In genomic region chr9:50660431-50660830, GRCm38 (mm10) we compare ENCODE assay signal across 8 mouse cellular contexts. TPM values are rescaled to one million over a fixed set of nuclear protein-coding genes. Genes with fewer than 3 reads are reported as not detected.
DNase-seq lines count a peak whose midpoint lies in the region; ATAC-seq and TF ChIP-seq lines count a peak whose summit lies in the region.

No protein-coding gene starts in this region.

- H3K4me1 ChIP-seq in forebrain, embryonic 16.5 days (replicated peaks; ENCODE audit: control insufficient read depth, insufficient read depth, low read length), result peaks cover 17% of the 10 kb centered on the region
- peaks cover 28% of the 10 kb centered on the region for H3K4me1 ChIP-seq in hindbrain, embryonic 15.5 days (replicated peaks)
- H3K4me1 ChIP-seq in liver, embryonic 11.5 days (replicated peaks; ENCODE audit: control insufficient read depth, insufficient read depth, low read length), result peaks cover 9% of the 10 kb centered on the region; the same call in 1 of the 2 replicates

- H3K4me2 ChIP-seq in forebrain, embryonic 16.5 days (ENCODE audit: low read length), result peak overlapping the region; percentile 87
- H3K4me2 ChIP-seq in hindbrain, embryonic 15.5 days, result peak overlapping the region; percentile 88
- peak overlapping the region; percentile 67 for H3K4me2 ChIP-seq in liver, embryonic 11.5 days

- no peak for DNase-seq in layer of hippocampus, adult 2 months (ENCODE audit: low spot score in 2 of 2)
- no peak for DNase-seq in layer of hippocampus, postnatal 25 days (ENCODE audit: extremely low spot score in 1 of 2, low spot score in 1 of 2)
- DNase-seq in brain, adult 2 months (ENCODE audit: low read depth, low spot score), result peak; percentile 51
- peak; percentile 55 for DNase-seq in liver, embryonic 11.5 days (ENCODE audit: low spot score)
- DNase-seq in neural tube, embryonic 10.5 days (ENCODE audit: extremely low spot score, low spot score), result peak; percentile 32

- peaks cover 3% of the 10 kb centered on the region for H3K36me3 ChIP-seq in forebrain, embryonic 16.5 days (ENCODE audit: control insufficient read depth, insufficient read depth)
- peaks cover 44% of the 10 kb centered on the region for H3K36me3 ChIP-seq in hindbrain, embryonic 15.5 days
- H3K36me3 ChIP-seq in liver, embryonic 11.5 days (ENCODE audit: control insufficient read depth, insufficient read depth, low read length), result peaks cover 7% of the 10 kb centered on the region

- H3K27ac ChIP-seq in layer of hippocampus, adult 2 months, result peak overlapping the region; percentile 95
- no peak overlapping the region for H3K27ac ChIP-seq in forebrain, embryonic 16.5 days (ENCODE audit: low read length)
- peak overlapping the region; percentile 88 for H3K27ac ChIP-seq in hindbrain, embryonic 15.5 days (replicated peaks)
- no peak overlapping the region for H3K27ac ChIP-seq in liver, embryonic 11.5 days (ENCODE audit: low read depth, low read length)

- H3K4me3 ChIP-seq in layer of hippocampus, adult 2 months, result peak overlapping the region; percentile 99
- peak overlapping the region; percentile 94 for H3K4me3 ChIP-seq in forebrain, embryonic 16.5 days (replicated peaks; ENCODE audit: low read length)
- peak overlapping the region; percentile 92 for H3K4me3 ChIP-seq in hindbrain, embryonic 15.5 days
- peak overlapping the region; percentile 96 for H3K4me3 ChIP-seq in liver, embryonic 11.5 days (ENCODE audit: low read depth, low read length)

- no peaks in the 10 kb centered on the region for H3K27me3 ChIP-seq in forebrain, embryonic 16.5 days (replicated peaks; ENCODE audit: control insufficient read depth, insufficient read depth, low read length)
- H3K27me3 ChIP-seq in hindbrain, embryonic 15.5 days, result no peaks in the 10 kb centered on the region
- no peaks in the 10 kb centered on the region for H3K27me3 ChIP-seq in liver, embryonic 11.5 days (replicated peaks; ENCODE audit: control insufficient read depth, insufficient read depth, low read length)

- TF ChIP-seq CTCF in layer of hippocampus, adult 2 months (conservative IDR thresholded peaks at IDR 0.05), result no peak

- no peaks in the 10 kb centered on the region for H3K9me3 ChIP-seq in forebrain, embryonic 16.5 days (ENCODE audit: control insufficient read depth, low read length)
- H3K9me3 ChIP-seq in hindbrain, embryonic 15.5 days, result no peaks in the 10 kb centered on the region
- H3K9me3 ChIP-seq in liver, embryonic 11.5 days (ENCODE audit: control insufficient read depth, low read length), result no peaks in the 10 kb centered on the region

- WGBS in forebrain, embryonic 16.5 days, result 11% methylated on average over 12 of the region's 12 CpGs
- WGBS in hindbrain, embryonic 15.5 days, result 18% methylated on average over 12 of the region's 12 CpGs
- 27% methylated on average over 12 of the region's 12 CpGs for WGBS in liver, embryonic 11.5 days

- H3K9ac ChIP-seq in forebrain, embryonic 16.5 days (replicated peaks; ENCODE audit: low read depth, low read length), result peak overlapping the region; percentile 54
- peak overlapping the region; percentile 89 for H3K9ac ChIP-seq in hindbrain, embryonic 15.5 days
- H3K9ac ChIP-seq in liver, embryonic 11.5 days (ENCODE audit: low read depth, low read length), result peak overlapping the region; percentile 93

- no peak for ATAC-seq in forebrain, embryonic 16.5 days
- no peak for ATAC-seq in hindbrain, embryonic 15.5 days (ENCODE audit: low FRiP score, low read depth)
- ATAC-seq in liver, embryonic 11.5 days (replicated peaks; ENCODE audit: low FRiP score), result no peak
- ATAC-seq in erythroid progenitor cell, adult 5-6 weeks (replicated peaks; ENCODE audit: low FRiP score, poor library complexity, severe bottlenecking), result no peak

RNA-seq across cellular contexts. Expression of gene Dlat, which starts 0.9 kb away (rescaled TPM):
- 100 to 1,000 TPM; 131 to 136 TPM for total RNA-seq in layer of hippocampus, adult 2 months (2021)
- 100 to 1,000 TPM; 137 to 141 TPM for total RNA-seq in layer of hippocampus, postnatal 25 days (2021)
- polyA plus RNA-seq in forebrain, embryonic 16.5 days (2015; fragmentation: Nextera tagmentation; extraction: Ambion mirVana), result 43.4 and 44.3 TPM in 2 replicates
- 51.7 and 52.4 TPM in 2 replicates for polyA plus RNA-seq in hindbrain, embryonic 15.5 days (2015; fragmentation: Nextera tagmentation; extraction: Ambion mirVana)
- 77.3 and 83.7 TPM in 2 replicates for polyA plus RNA-seq in liver, embryonic 11.5 days (2014; fragmentation: Nextera tagmentation; extraction: Ambion mirVana)
- 8.0 and 12.3 TPM in 2 replicates for total RNA-seq in erythroid progenitor cell, adult 5-6 weeks (2015; ENCODE audit: low replicate concordance)
- 6.9 and 15.3 TPM in 2 replicates for total RNA-seq in erythroid progenitor cell, adult 5-6 weeks (2017; ENCODE audit: low replicate concordance)

RNA-seq across cellular contexts. Expression of gene Nkapd1, which starts 43.2 kb away (rescaled TPM):
- 10 to 100 TPM; 20.8 to 22.1 TPM for total RNA-seq in layer of hippocampus, adult 2 months (2021)
- total RNA-seq in layer of hippocampus, postnatal 25 days (2021), result 10 to 100 TPM; 19.3 to 22.8 TPM
- polyA plus RNA-seq in forebrain, embryonic 16.5 days (2015; fragmentation: Nextera tagmentation; extraction: Ambion mirVana), result 19.7 and 20.6 TPM in 2 replicates
- polyA plus RNA-seq in hindbrain, embryonic 15.5 days (2015; fragmentation: Nextera tagmentation; extraction: Ambion mirVana), result 17.9 and 18.4 TPM in 2 replicates
- polyA plus RNA-seq in liver, embryonic 11.5 days (2014; fragmentation: Nextera tagmentation; extraction: Ambion mirVana), result 16.2 and 20.1 TPM in 2 replicates
- total RNA-seq in erythroid progenitor cell, adult 5-6 weeks (2015; ENCODE audit: low replicate concordance), result 11.3 and 16.9 TPM in 2 replicates
- 7.2 and 11.9 TPM in 2 replicates for total RNA-seq in erythroid progenitor cell, adult 5-6 weeks (2017; ENCODE audit: low replicate concordance)

RNA-seq across cellular contexts. Expression of gene Pih1d2, which starts 43.3 kb away (rescaled TPM):
- total RNA-seq in layer of hippocampus, adult 2 months (2021), result 1 to 10 TPM; 2.3 to 2.7 TPM
- total RNA-seq in layer of hippocampus, postnatal 25 days (2021), result 1 to 10 TPM; 3.3 to 3.4 TPM
- polyA plus RNA-seq in forebrain, embryonic 16.5 days (2015; fragmentation: Nextera tagmentation; extraction: Ambion mirVana), result 2.7 and 4.1 TPM in 2 replicates
- polyA plus RNA-seq in hindbrain, embryonic 15.5 days (2015; fragmentation: Nextera tagmentation; extraction: Ambion mirVana), result 5.1 and 6.5 TPM in 2 replicates
- polyA plus RNA-seq in liver, embryonic 11.5 days (2014; fragmentation: Nextera tagmentation; extraction: Ambion mirVana), result 3.3 and 4.2 TPM in 2 replicates
- not detected in 2 replicates for total RNA-seq in erythroid progenitor cell, adult 5-6 weeks (2015; ENCODE audit: low replicate concordance)
- 0.64 TPM in 1 of 2 replicates, not detected in the other for total RNA-seq in erythroid progenitor cell, adult 5-6 weeks (2017; ENCODE audit: low replicate concordance)

RNA-seq across cellular contexts. Expression of gene Timm8b, which starts 56.7 kb away (rescaled TPM):
- 100 to 1,000 TPM; 206 to 234 TPM for total RNA-seq in layer of hippocampus, adult 2 months (2021)
- total RNA-seq in layer of hippocampus, postnatal 25 days (2021), result 100 to 1,000 TPM; 237 to 253 TPM
- 308 and 327 TPM in 2 replicates for polyA plus RNA-seq in forebrain, embryonic 16.5 days (2015; fragmentation: Nextera tagmentation; extraction: Ambion mirVana)
- 341 and 392 TPM in 2 replicates for polyA plus RNA-seq in hindbrain, embryonic 15.5 days (2015; fragmentation: Nextera tagmentation; extraction: Ambion mirVana)
- polyA plus RNA-seq in liver, embryonic 11.5 days (2014; fragmentation: Nextera tagmentation; extraction: Ambion mirVana), result 301 and 312 TPM in 2 replicates
- 29.6 and 98.1 TPM in 2 replicates for total RNA-seq in erythroid progenitor cell, adult 5-6 weeks (2015; ENCODE audit: low replicate concordance)
- total RNA-seq in erythroid progenitor cell, adult 5-6 weeks (2017; ENCODE audit: low replicate concordance), result 22.5 and 77.4 TPM in 2 replicates

RNA-seq across cellular contexts. Expression of gene Sdhd, which starts 56.8 kb away (rescaled TPM):
- total RNA-seq in layer of hippocampus, adult 2 months (2021), result 100 to 1,000 TPM; 109 to 112 TPM
- 100 to 1,000 TPM; 117 to 132 TPM for total RNA-seq in layer of hippocampus, postnatal 25 days (2021)
- 205 and 215 TPM in 2 replicates for polyA plus RNA-seq in forebrain, embryonic 16.5 days (2015; fragmentation: Nextera tagmentation; extraction: Ambion mirVana)
- polyA plus RNA-seq in hindbrain, embryonic 15.5 days (2015; fragmentation: Nextera tagmentation; extraction: Ambion mirVana), result 263 and 265 TPM in 2 replicates
- polyA plus RNA-seq in liver, embryonic 11.5 days (2014; fragmentation: Nextera tagmentation; extraction: Ambion mirVana), result 503 and 533 TPM in 2 replicates
- 79.6 and 82.2 TPM in 2 replicates for total RNA-seq in erythroid progenitor cell, adult 5-6 weeks (2015; ENCODE audit: low replicate concordance)
- total RNA-seq in erythroid progenitor cell, adult 5-6 weeks (2017; ENCODE audit: low replicate concordance), result 43.1 and 59.0 TPM in 2 replicates

Comparison
In these comparisons a context has a peak if more than half of its experiments do, and no peak if none do; other contexts are left out.
1. DNase-seq: peak in brain, adult 2 months (single experiment), liver, embryonic 11.5 days (single experiment) and neural tube, embryonic 10.5 days (single experiment); none in layer of hippocampus, adult 2 months (0 of 2) and layer of hippocampus, postnatal 25 days (0 of 2).
2. H3K27ac ChIP-seq: peak in layer of hippocampus, adult 2 months (single experiment) and hindbrain, embryonic 15.5 days (single experiment); none in forebrain, embryonic 16.5 days (single experiment) and liver, embryonic 11.5 days (single experiment).
3. RNA of gene Dlat, which starts 0.9 kb away (total RNA-seq): 137 to 141 TPM in layer of hippocampus, postnatal 25 days and 131 to 136 TPM in layer of hippocampus, adult 2 months; 6.9 to 15.3 TPM in erythroid progenitor cell, adult 5-6 weeks; every median in the first group is over 4 times any median in the second.
4. Peak in every context shown above with its lines, with median percentiles within 50 percentile points of each other: H3K4me3 ChIP-seq, H3K4me2 ChIP-seq and H3K9ac ChIP-seq.